Mouse (Mus musculus) C2C12 (cell line): ENCODE measurements around the gene Gpx7.

Source experiments
- CEBPB ChIP-seq: IDR thresholded peaks from one replicate; pipeline ENCODE4 v1.6.1; 2011; ENCODE audit warnings: low read depth, mild to moderate bottlenecking, control low read depth, moderate library complexity
- CTCF ChIP-seq: IDR thresholded peaks from one replicate; pipeline ENCODE4 v1.5.1; 2011; ENCODE audit not compliant: control insufficient read depth, insufficient read depth, insufficient read length
- MAX ChIP-seq: IDR thresholded peaks from one replicate; pipeline ENCODE4 v1.6.1; 2011; ENCODE audit warnings: mild to moderate bottlenecking, control low read depth

GRCm38 (mm10) chr4:108391124-108391523 is 15.6 kb downstream of the Gpx7 start:
- TF ChIP-seq CTCF (no peak), CEBPB (no peak), MAX (no peak)
